Comparison of ENCODE assay signal across 20 mouse cellular contexts in the genomic region with DNA sequence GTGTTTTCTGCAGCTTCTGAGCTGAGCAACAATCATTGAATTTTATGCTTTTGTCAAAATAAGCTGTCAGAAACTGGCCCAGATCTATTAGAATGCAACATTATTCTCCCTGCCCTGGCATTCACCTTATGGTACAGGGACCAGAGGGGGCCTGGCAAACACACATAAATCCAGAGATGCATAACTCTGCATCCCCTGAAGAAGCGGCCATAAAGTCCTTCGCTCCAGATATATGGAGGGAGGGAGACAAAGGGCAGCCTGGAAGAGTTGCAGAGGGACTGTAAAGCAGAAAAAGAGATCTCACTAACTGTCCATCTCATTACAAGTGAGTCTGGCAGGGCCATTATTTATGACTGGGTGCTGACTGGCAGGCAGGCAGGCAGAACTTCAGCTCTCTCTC. TPM values are rescaled to one million over a fixed set of nuclear protein-coding genes. Genes with fewer than 3 reads are reported as not detected.
DNase-seq lines count a peak whose midpoint lies in the region; ATAC-seq lines count a peak whose summit lies in the region.
"Had no signal": no experiment of that assay in that cellular context is flagged by ENCODE, and none has a peak within 500 bp of the region (broad histone marks: within the 10 kb centered on the region; RNA-seq: fewer than 3 reads in every experiment).

No protein-coding gene starts in this region.

- H3K4me2 ChIP-seq in neural tube, embryonic 11.5 days (ENCODE audit: low read depth), result no peak overlapping the region
- H3K4me2 ChIP-seq in neural tube, embryonic 12.5 days (replicated peaks), result no peak overlapping the region
- H3K4me2 ChIP-seq in neural tube, embryonic 15.5 days, result no peak overlapping the region
- H3K4me2 ChIP-seq: hindbrain, embryonic 12.5 days; hindbrain, embryonic 15.5 days had no signal

- no peaks in the 10 kb centered on the region for H3K36me3 ChIP-seq in neural tube, embryonic 11.5 days (ENCODE audit: control insufficient read depth, insufficient read depth, low read length)
- H3K36me3 ChIP-seq in neural tube, embryonic 12.5 days, result no peaks in the 10 kb centered on the region
- H3K36me3 ChIP-seq in neural tube, embryonic 15.5 days, result no peaks in the 10 kb centered on the region
- H3K36me3 ChIP-seq: forebrain, embryonic 10.5 days; heart, embryonic 15.5 days; hindbrain, embryonic 12.5 days; hindbrain, embryonic 15.5 days had no signal

- no peak overlapping the region for H3K4me3 ChIP-seq in neural tube, embryonic 11.5 days (ENCODE audit: low read depth, low read length)
- H3K4me3 ChIP-seq in neural tube, embryonic 12.5 days, result no peak overlapping the region
- H3K4me3 ChIP-seq in neural tube, embryonic 15.5 days (replicated peaks), result no peak overlapping the region
- H3K4me3 ChIP-seq: forebrain, embryonic 10.5 days; heart, adult 2 months; heart, embryonic 15.5 days; hindbrain, embryonic 12.5 days; hindbrain, embryonic 15.5 days had no signal

- no peak overlapping the region for H3K9ac ChIP-seq in neural tube, embryonic 11.5 days (ENCODE audit: low read length)
- H3K9ac ChIP-seq in neural tube, embryonic 12.5 days, result no peak overlapping the region
- H3K9ac ChIP-seq in neural tube, embryonic 15.5 days (replicated peaks), result no peak overlapping the region
- H3K9ac ChIP-seq: forebrain, postnatal 0 days; heart, embryonic 15.5 days; hindbrain, embryonic 12.5 days; hindbrain, embryonic 15.5 days had no signal

- WGBS in neural tube, embryonic 11.5 days, result 32% methylated on average over 2 of the region's 2 CpGs
- 22% methylated on average over 2 of the region's 2 CpGs for WGBS in neural tube, embryonic 12.5 days
- WGBS in neural tube, embryonic 15.5 days, result 19% methylated on average over 2 of the region's 2 CpGs

- H3K4me1 ChIP-seq in neural tube, embryonic 11.5 days (ENCODE audit: control insufficient read depth, insufficient read depth, low read length), result no peaks in the 10 kb centered on the region
- 0 out of 2 replicates have a peak, but pooled peaks cover 6% of the 10 kb centered on the region for H3K4me1 ChIP-seq in neural tube, embryonic 12.5 days
- peaks cover 9% of the 10 kb centered on the region; the same call in 1 of the 2 replicates for H3K4me1 ChIP-seq in neural tube, embryonic 15.5 days
- H3K4me1 ChIP-seq: forebrain, embryonic 10.5 days; hindbrain, embryonic 12.5 days; hindbrain, embryonic 15.5 days had no signal

- H3K9me3 ChIP-seq in neural tube, embryonic 11.5 days (ENCODE audit: control insufficient read depth, low read length), result no peaks in the 10 kb centered on the region
- H3K9me3 ChIP-seq in neural tube, embryonic 12.5 days, result no peaks in the 10 kb centered on the region
- H3K9me3 ChIP-seq in neural tube, embryonic 15.5 days (replicated peaks), result no peaks in the 10 kb centered on the region
- H3K9me3 ChIP-seq: forebrain, embryonic 10.5 days; heart, embryonic 15.5 days; hindbrain, embryonic 12.5 days; hindbrain, embryonic 15.5 days had no signal

- no peak overlapping the region for H3K27ac ChIP-seq in neural tube, embryonic 11.5 days (ENCODE audit: low read depth, low read length)
- H3K27ac ChIP-seq in neural tube, embryonic 12.5 days, result no peak overlapping the region
- H3K27ac ChIP-seq in neural tube, embryonic 15.5 days (replicated peaks), result no peak overlapping the region
- H3K27ac ChIP-seq: forebrain, embryonic 10.5 days; heart, adult 2 months; hindbrain, embryonic 12.5 days; hindbrain, embryonic 15.5 days had no signal

- peak; percentile 41; the same call in 1 of the 2 replicates for ATAC-seq in neural tube, embryonic 11.5 days (ENCODE audit: insufficient read depth, low FRiP score, low TSS enrichment)
- ATAC-seq in neural tube, embryonic 12.5 days (ENCODE audit: low FRiP score, low read depth), result peak; percentile 71
- ATAC-seq in neural tube, embryonic 15.5 days (ENCODE audit: low FRiP score), result peak; percentile 61
- ATAC-seq: activated CD4-positive, CD25-positive, alpha-beta regulatory T cell, adult 4 months; forebrain, embryonic 14.5 days; forebrain, postnatal 0 days had no signal

- peak; percentile 7 for DNase-seq in embryo, embryonic 11.5 days (ENCODE audit: low read depth, low spot score)
- no peak for DNase-seq in embryo, embryonic 10 days (ENCODE audit: low spot score)
- DNase-seq in neural tube, embryonic 11.5 days (ENCODE audit: low spot score), result no peak
- no peak for DNase-seq in neural tube, embryonic 10.5 days (ENCODE audit: extremely low spot score, low spot score)
- no peak for DNase-seq in adrenal gland, adult 18-20 months (ENCODE audit: low spot score in 2 of 2)
- no peak for DNase-seq in frontal cortex, adult 2 months (ENCODE audit: extremely low spot score in 1 of 2, low spot score in 1 of 2)
- DNase-seq: cerebellum, adult 18-20 months; cerebellum, adult 9-10 months; cerebellum, postnatal 14 days; forebrain, postnatal 0 days; gastrocnemius, postnatal 25 days had no signal

- H3K27me3 ChIP-seq in neural tube, embryonic 11.5 days (ENCODE audit: control insufficient read depth, insufficient read depth, low read length), result no peaks in the 10 kb centered on the region
- H3K27me3 ChIP-seq in neural tube, embryonic 12.5 days (replicated peaks), result no peaks in the 10 kb centered on the region
- no peaks in the 10 kb centered on the region for H3K27me3 ChIP-seq in neural tube, embryonic 15.5 days (replicated peaks)
- H3K27me3 ChIP-seq: heart, embryonic 15.5 days; hindbrain, embryonic 12.5 days; hindbrain, embryonic 15.5 days had no signal

RNA-seq across cellular contexts. Expression of gene Ddx1, which starts 6.7 kb away (rescaled TPM):
- 209 and 215 TPM in 2 replicates for polyA plus RNA-seq in neural tube, embryonic 11.5 days (2014; fragmentation: Nextera tagmentation; extraction: Ambion mirVana)
- polyA plus RNA-seq in neural tube, embryonic 12.5 days (2016; fragmentation: Nextera tagmentation; extraction: Ambion mirVana), result 142 and 167 TPM in 2 replicates
- polyA plus RNA-seq in neural tube, embryonic 15.5 days (2015; fragmentation: Nextera tagmentation; extraction: Ambion mirVana), result 130 and 139 TPM in 2 replicates
- 10 to 100 TPM; 71.3 to 80.1 TPM for total RNA-seq in adrenal gland, adult 18-20 months (2021)
- polyA plus RNA-seq in frontal cortex, adult 2 months (2012; rRNA removed), result 63.3 and 82.9 TPM in 2 replicates

RNA-seq across cellular contexts. Expression of gene Nbas, which starts 13.2 kb away (rescaled TPM):
- 19.2 and 20.3 TPM in 2 replicates for polyA plus RNA-seq in neural tube, embryonic 11.5 days (2014; fragmentation: Nextera tagmentation; extraction: Ambion mirVana)
- polyA plus RNA-seq in neural tube, embryonic 12.5 days (2016; fragmentation: Nextera tagmentation; extraction: Ambion mirVana), result 15.2 and 18.2 TPM in 2 replicates
- polyA plus RNA-seq in neural tube, embryonic 15.5 days (2015; fragmentation: Nextera tagmentation; extraction: Ambion mirVana), result 15.1 and 15.4 TPM in 2 replicates
- 10 to 100 TPM; 26.2 to 28.6 TPM for total RNA-seq in adrenal gland, adult 18-20 months (2021)
- polyA plus RNA-seq in frontal cortex, adult 2 months (2012; rRNA removed), result 22.8 and 24.0 TPM in 2 replicates
